Mouse (Mus musculus): ENCODE results near the gene Inha.

- no peak for TF ChIP-seq POLR2A (IDR thresholded peaks at IDR 0.05; ENCODE audit: control insufficient read depth, low read depth, low read length)
- no peak for TF ChIP-seq CTCF (IDR thresholded peaks at IDR 0.05; ENCODE audit: control insufficient read depth, insufficient read depth, insufficient replicate concordance, low read depth, low read length)
These were observed 14.2 kb upstream of the Inha start for GRCm38 (mm10) chr1:75492579-75493170.
